Mouse (Mus musculus): ENCODE measurements around the gene Fosb. TPM values are rescaled to one million over a fixed set of nuclear protein-coding genes. Genes with fewer than 3 reads are reported as not detected.

Fosb gene
- total RNA-seq, 2 experiments from 2014 or later, result 0.60 to 1.2 TPM

- intact Hi-C loops (cut with DNase I), result no loop called here
Measured at GRCm38 (mm10) chr7:19332709-19333352, 23.0 kb upstream of the Fosb start.

GRCm38 (mm10) chr7:19331910-19332309 is 22.1 kb upstream of the Fosb start:
- intact Hi-C loops (cut with DNase I), result no loop called here
- DNase-seq, result no peak

More at GRCm38 (mm10) chr7:19332709-19333352, 23.0 kb upstream of the Fosb start:
- peak; percentile 86 to 88 for DNase-seq

DNA sequence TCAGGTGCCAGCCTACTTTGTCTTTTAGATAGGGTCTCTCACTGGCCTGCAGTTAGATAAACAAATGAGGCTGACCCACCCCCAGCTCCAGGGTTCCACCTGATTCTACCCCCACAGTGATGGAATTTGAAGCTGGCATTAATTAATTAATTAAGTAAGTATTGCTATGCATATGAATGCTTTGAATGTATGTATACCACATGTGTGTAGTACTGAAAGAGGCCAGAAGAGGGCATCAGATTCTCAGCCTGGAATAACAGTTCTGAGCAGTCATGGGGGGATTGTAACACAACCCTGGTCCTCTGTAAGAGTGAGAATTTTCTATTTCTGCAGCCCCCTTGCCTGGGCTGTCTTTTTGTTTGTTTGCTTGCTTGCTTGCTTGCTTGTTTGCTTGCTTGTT is 18.6 kb upstream of the Fosb start:
- intact Hi-C loops (cut with DNase I), result no loop called here
- DNase-seq, result no peak

DNA sequence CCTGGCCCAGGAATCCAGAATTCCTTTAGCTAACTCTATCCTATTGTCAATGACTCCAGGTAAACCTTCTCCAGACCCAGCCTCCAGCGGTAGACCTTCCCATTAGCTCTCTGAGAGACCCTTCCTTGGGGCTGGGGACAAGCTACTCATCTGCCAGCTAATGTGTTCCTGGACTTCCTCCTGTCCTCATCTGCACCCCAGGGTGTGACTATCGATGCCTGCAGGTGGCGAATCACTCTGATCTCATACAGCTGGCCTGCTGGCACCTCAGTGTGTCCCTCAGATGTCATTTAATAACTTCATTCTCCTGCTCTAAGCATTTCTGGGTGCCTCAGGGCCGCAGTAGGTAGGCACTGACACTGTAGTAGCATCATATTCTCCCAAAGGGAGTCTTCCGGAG is 17.9 kb upstream of the Fosb start:
- no peak for DNase-seq
- intact Hi-C loops (cut with DNase I), result no loop called here

DNA sequence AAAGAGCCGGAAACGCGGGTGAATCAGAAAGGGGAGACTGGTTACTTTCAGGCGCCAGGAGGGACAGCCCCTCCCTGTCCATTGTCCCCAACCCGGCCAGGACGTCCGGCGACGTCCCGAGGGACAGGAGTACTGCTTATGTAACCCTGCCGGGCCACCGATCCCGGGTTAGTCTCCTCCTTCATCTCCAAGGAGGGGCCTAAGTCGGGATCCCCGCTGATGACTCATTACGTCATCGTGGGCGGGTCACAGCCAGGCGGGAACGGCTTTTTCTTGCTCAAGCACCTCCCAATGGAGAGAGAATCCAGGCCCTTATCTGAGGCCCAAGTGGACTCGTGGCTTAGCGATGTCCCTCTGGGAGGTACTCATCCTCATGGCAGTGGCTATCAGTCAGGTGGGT is 17.3 kb upstream of the Fosb start:
- intact Hi-C loops (cut with DNase I), result no loop called here
- DNase-seq, result peak; percentile 93

DNA sequence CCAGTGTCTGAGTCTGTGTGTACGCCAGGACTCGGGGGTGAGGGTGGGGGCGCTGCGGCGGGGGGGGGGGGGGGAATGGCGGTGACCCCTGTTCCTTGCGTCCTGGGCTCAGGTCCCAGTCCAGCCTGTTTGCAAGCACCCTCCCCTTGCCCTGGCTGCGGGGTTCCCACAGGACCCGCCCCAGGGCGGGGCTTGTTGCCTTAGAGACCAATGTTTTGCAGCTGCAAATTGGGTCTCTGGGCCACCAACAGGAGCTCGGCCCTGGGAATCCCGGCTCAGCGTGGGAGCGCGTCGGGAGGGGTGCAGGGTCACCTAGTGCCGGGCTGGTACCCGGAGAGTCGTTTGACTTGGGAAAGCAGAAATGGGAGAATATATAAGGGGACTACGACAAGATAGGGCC is 16.5 kb upstream of the Fosb start:
- intact Hi-C loops (cut with DNase I), result no loop called here
- peak; percentile 96 to 97 for DNase-seq

DNA sequence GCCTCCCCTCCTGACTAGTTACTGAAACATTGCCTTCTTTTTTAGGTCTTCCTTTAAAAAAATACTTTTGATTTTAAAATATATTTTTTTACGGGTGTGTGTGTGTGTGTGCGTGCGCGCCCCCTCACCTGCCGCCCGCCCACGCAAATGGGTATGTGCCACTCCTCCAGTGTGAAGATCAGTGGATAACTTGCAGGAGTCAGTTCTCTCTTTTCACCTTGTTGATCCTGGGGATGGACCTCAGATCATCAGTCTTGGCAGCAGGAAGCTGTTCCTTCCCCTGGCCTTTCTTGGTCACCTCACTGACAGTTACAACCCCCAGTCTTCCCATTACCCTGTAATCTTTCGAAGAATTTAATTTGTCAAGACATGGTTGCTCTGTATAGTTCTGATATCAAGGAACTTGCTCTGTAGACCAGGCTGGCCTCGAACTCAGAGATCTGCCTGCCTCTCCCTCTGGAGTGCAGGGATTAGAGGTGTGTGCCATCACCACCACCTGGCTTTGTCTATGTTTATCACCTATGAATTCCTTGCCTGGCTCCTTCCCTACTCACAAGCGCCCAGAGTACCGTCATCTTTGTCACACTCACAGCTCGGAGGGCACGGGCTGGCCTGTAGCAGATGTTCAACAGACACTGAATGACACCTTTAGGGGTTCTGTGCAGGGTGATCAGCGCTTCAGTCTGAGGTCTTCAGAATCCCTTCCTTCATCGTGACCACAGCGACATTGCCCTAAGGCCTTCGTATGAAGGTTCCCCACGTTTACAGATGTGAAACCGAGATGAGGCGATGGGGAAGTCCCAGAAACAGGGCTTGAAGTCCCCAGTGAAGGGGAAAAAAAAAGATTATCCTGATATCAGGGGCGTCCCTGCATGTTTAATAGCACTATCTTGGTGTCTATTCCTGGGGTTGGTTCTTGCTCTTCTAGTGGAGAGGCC is 15.7 kb upstream of the Fosb start:
- intact Hi-C loops (cut with DNase I), result no loop called here
- no peak for DNase-seq

DNA sequence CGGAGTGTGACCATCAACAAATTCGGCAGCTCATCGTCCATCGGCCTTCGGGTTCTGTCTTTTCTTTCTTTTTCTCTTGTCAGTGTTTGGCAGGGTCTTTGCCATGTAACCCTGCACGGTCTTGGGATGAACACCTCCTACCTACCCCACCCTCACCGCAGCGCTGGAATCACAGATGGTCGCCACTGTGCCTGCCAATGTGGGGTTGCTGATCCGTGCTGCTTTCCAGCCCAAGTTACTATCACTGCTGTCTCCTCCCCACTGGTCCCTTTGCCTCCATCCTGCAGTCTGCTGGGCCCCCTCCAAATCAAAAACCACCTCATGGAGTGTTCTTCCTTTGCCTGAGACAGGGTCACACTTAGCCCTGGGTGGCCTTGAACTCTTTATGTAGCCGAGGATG is 14.4 kb upstream of the Fosb start:
- DNase-seq, result no peak
- intact Hi-C loops (cut with DNase I), result no loop called here

DNA sequence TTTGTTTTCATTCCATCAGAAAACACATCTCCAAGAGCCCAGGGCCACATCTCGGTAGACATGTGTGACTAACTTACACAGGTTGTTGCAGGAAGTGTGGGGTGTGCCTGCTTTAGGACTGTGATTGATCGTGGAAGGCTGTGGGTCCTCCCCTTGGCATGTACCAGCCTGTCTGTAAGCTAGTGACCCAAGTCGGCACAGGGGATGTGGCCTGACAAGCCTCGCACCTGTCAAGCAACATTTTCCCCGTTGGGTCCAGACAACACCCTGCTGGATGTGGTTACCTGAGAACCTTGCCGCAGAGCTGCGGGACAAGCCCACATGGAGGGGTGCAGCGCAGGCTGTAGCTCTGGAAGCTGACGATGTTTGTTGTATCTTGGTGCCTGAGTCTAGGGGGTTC is 12.6 kb upstream of the Fosb start:
- intact Hi-C loops (cut with DNase I), result no loop called here

GRCm38 (mm10) chr7:19321464-19321863 is 11.6 kb upstream of the Fosb start:
- no peak for DNase-seq
- intact Hi-C loops (cut with DNase I), result no loop called here

More for the DNA sequence above, 12.6 kb upstream of the Fosb start:
- DNase-seq, result no peak

DNA sequence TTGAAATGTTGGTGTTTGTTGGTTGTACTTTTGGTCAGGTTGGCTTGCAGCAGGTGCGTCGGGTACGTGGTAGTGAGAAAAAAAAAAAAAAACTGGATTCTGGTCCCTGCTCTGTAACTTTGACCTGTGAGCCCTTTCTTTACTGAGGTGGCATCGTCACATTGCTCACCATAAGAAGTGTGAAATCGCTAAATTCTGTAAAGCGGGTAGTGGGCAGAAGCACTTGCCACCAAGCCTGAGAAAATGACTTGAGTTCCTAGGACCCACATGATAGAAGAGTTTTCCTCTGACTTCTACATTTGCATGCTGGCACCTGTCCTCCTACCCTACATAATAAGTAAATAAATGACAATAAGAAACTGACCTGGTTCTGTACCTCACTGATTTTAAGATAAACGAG is 10.8 kb upstream of the Fosb start:
- intact Hi-C loops (cut with DNase I), result no loop called here

GRCm38 (mm10) chr7:19319906-19320305 is 10.1 kb upstream of the Fosb start:
- DNase-seq, result peak; percentile 98 to 99
- intact Hi-C loops (cut with DNase I), result no loop called here

More for the DNA sequence above, 10.8 kb upstream of the Fosb start:
- no peak for DNase-seq

GRCm38 (mm10) chr7:19319458-19319857 is 9.6 kb upstream of the Fosb start:
- intact Hi-C loops (cut with DNase I), result no loop called here
- DNase-seq, result peak in 1 of 2 experiments; percentile 27

GRCm38 (mm10) chr7:19318676-19319075 is 8.8 kb upstream of the Fosb start:
- no peak for DNase-seq
- intact Hi-C loops (cut with DNase I), result no loop called here

- DNase-seq, result no peak
- intact Hi-C loops (cut with DNase I), result no loop called here
Measured at GRCm38 (mm10) chr7:19318201-19318600, 8.3 kb upstream of the Fosb start.

GRCm38 (mm10) chr7:19316451-19317161 is 6.8 kb upstream of the Fosb start:
- intact Hi-C loops (cut with DNase I), result no loop called here
- DNase-seq, result peak in 1 of 2 experiments; percentile 52

DNA sequence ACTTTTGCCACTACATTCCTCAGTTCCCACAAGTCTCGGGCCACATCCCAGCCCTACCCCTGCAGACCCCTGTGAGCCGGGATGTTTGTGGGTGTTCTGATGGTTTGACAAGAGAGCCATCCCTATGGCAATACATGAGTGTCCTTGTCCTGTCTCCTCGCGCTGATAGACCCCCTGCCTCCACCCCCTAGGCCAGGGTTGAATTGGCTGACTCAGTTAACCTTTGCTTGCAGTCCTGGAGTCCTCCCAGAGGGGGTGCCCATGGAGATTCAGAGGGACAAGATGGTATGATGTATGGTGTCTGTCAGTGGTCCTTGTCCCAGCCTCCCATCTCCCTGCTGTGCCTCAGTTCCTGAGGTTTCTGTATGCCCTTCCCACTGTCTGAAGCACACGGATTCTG is 4.2 kb upstream of the Fosb start:
- intact Hi-C loops (cut with DNase I), result no loop called here

DNA sequence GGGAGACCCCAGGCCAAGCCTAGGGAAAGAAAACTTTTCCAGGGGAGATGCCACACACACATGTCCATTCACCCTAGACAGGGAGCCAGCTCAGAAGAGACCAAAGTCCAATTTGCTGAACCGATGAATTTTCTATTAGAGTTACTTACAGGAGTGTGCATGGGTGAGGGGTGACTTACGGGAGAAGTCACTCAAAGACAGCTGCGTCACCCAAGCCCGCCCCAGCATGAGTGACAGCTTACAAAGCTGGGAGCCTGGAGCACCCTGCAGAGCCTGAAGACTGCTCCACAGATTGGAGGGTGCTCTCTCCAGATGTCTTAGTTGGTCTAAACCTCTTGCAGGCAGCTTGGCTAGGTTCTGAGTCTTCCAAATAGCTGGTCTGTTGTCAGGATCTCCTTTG is 2.1 kb upstream of the Fosb start:
- DNase-seq, result no peak
- intact Hi-C loops (cut with DNase I), result no loop called here

More for the DNA sequence above, 4.2 kb upstream of the Fosb start:
- DNase-seq, result no peak

DNA sequence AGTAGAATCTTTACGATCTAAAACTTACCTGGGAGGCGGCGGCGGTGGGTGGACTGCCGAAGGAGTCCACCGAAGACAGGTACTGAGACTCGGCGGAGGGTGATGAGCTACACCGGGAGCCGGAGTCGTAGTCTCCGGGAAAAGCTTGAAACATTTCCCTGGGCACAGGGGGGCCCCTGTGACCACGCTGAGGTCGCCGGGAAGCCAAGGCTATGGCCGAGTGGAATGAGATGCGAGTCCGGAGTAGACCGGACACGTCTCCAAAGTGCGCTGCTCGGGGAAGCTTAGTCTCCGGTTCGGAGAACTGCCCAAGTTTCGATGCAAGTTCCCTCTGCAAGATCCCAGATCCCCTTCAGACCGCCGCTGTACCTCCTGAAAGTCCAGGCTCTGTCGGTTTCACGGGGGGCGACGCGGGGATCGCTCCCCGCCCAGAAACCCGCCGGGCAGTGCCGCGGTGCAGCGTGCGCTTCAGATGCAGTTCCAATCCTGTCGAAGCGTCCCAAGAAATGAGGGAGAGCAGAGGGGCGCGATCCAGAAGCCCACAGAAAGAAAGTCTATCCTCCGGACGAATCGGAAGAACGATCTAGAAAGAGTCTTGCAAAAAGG is 470 bp downstream of the Fosb start:
- DNase-seq, result peak in 1 of 2 experiments; percentile 25
- intact Hi-C loops (cut with DNase I), result no loop called here

GRCm38 (mm10) chr7:19308454-19309277 is 1.2 kb downstream of the Fosb start:
- intact Hi-C loops (cut with DNase I), result no loop called here
- peak; percentile 96 to 98 for DNase-seq
